Mouse (Mus musculus) G1E (cell line): ENCODE measurements at regions not wholly inside any gene's neighbourhood (a gene's known extent, or its start where the extent isn't known, plus 50 kb on each side); places are given as distances from the start of the nearest gene placed in this dataset.

ENCODE experiments used
- CTCF ChIP-seq: IDR thresholded peaks from 2 replicates; pipeline ENCODE4 v1.5.1; 2012; ENCODE audit warnings: low read depth, low read length, inconsistent platforms, mixed read lengths
- GATA1 ChIP-seq: IDR thresholded peaks from 2 replicates; pipeline ENCODE4 v1.6.1; 2012; ENCODE audit warnings: borderline replicate concordance, low read length, inconsistent platforms, mixed read lengths
- POLR2AphosphoS5 ChIP-seq: IDR thresholded peaks from 2 replicates; pipeline ENCODE4 v1.6.1; 2012; ENCODE audit warnings: low read depth, low read length, inconsistent platforms; ENCODE audit not compliant: insufficient replicate concordance
- TAL1 ChIP-seq: conservative IDR thresholded peaks from 2 replicates; pipeline ENCODE4 v1.6.1; 2012; ENCODE audit warnings: low read depth, low read length, inconsistent platforms, mixed read lengths

DNA sequence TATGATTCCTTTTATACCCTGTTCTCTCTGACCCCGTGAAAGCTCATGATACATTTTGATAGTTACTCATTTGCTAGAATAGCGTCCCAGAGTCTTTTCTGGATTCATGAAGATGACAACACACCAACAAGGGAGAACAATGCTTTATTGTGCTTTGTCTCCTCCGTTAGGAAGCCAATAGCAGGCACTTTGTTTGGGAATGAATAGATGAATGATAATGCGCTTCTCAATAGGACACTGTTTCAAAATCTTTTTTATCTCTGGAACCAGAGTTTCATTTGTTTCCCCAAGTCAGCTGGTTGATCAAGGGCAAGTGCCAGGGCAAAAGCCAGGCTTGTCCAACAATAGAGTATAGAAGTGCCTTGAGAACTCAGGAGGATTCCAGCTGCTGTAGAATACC is 446.5 kb downstream of the Kcnj2 start:
- no peak for TF ChIP-seq GATA1
- no peak for TF ChIP-seq CTCF
- no peak for TF ChIP-seq POLR2AphosphoS5
- TF ChIP-seq TAL1 = no peak
